Mouse (Mus musculus) CH12.LX (cell line): ENCODE measurements around the gene 2010300C02Rik.

Experiments used
- CHD2 ChIP-seq: IDR thresholded peaks from 2 replicates; pipeline ENCODE4 v1.6.1; 2011; ENCODE audit warnings: low read length, improper control_type of control experiment
- CTCF ChIP-seq, 2 experiments: IDR thresholded peaks in 1 of 2; conservative IDR thresholded peaks in 1 of 2; 2 replicates each; pipeline ENCODE4 v1.5.1; 2011 to 2012; ENCODE audit warnings: low read depth in 2 of 2, low read length in 2 of 2, improper control_type of control experiment in 1 of 2, inconsistent platforms in 1 of 2, mild to moderate bottlenecking in 1 of 2, moderate library complexity in 1 of 2
- E2F4 ChIP-seq: IDR thresholded peaks from 2 replicates; pipeline ENCODE4 v1.6.1; 2011; ENCODE audit warnings: low read depth, low read length, improper control_type of control experiment; ENCODE audit not compliant: insufficient replicate concordance
- ELF1 ChIP-seq: IDR thresholded peaks from 2 replicates; pipeline ENCODE4 v1.6.1; 2014; ENCODE audit warnings: low read depth, mild to moderate bottlenecking, inconsistent platforms, low read length, improper control_type of control experiment
- KAT2A ChIP-seq: IDR thresholded peaks from 2 replicates; pipeline ENCODE4 v1.6.1; 2012; ENCODE audit warnings: low read length, improper control_type of control experiment, inconsistent platforms; ENCODE audit not compliant: insufficient replicate concordance
- MAZ ChIP-seq: IDR thresholded peaks from 2 replicates; pipeline ENCODE4 v1.6.1; 2012; ENCODE audit warnings: low read depth, mild to moderate bottlenecking, inconsistent platforms, low read length, improper control_type of control experiment, moderate library complexity
- POLR2AphosphoS2 ChIP-seq: IDR thresholded peaks from 2 replicates; pipeline ENCODE4 v1.6.1; 2011; ENCODE audit warnings: low read depth, low read length, improper control_type of control experiment
- RAD21 ChIP-seq: IDR thresholded peaks from 2 replicates; pipeline ENCODE4 v1.6.1; 2011; ENCODE audit warnings: low read depth, mild to moderate bottlenecking, low read length, improper control_type of control experiment, moderate library complexity
- SIN3A ChIP-seq: IDR thresholded peaks from 2 replicates; pipeline ENCODE4 v1.6.1; 2012; ENCODE audit warnings: low read length, improper control_type of control experiment, inconsistent platforms
- TCF12 ChIP-seq: IDR thresholded peaks from 2 replicates; pipeline ENCODE4 v1.6.1; 2014; ENCODE audit warnings: low read depth, mild to moderate bottlenecking, inconsistent platforms, low read length, improper control_type of control experiment
- USF1 ChIP-seq: IDR thresholded peaks from 2 replicates; pipeline ENCODE4 v1.6.1; 2014; ENCODE audit warnings: low read depth, mild to moderate bottlenecking, inconsistent platforms, low read length, improper control_type of control experiment
- ZC3H11A ChIP-seq: IDR thresholded peaks from 2 replicates; pipeline ENCODE4 v1.6.1; 2012; ENCODE audit warnings: low read depth, mild to moderate bottlenecking, inconsistent platforms, low read length, improper control_type of control experiment
- ZMIZ1 ChIP-seq: IDR thresholded peaks from 2 replicates; pipeline ENCODE4 v1.6.1; 2012; ENCODE audit warnings: low read depth, mild to moderate bottlenecking, inconsistent platforms, low read length, improper control_type of control experiment
- ZNF384 ChIP-seq: IDR thresholded peaks from 2 replicates; pipeline ENCODE4 v1.6.1; 2012; ENCODE audit warnings: low read depth, low read length, improper control_type of control experiment, inconsistent platforms

GRCm38 (mm10) chr1:37565396-37565795 is 154.5 kb downstream of the 2010300C02Rik start:
- no peak for TF ChIP-seq CTCF (conservative IDR thresholded peaks at IDR 0.05 in 1 of 2, IDR thresholded peaks at IDR 0.05 in 1 of 2; ENCODE audit: low read depth in 2 of 2, low read length in 2 of 2)
- TF ChIP-seq RAD21 = no peak
- TF ChIP-seq ZC3H11A = no peak
- no peak for TF ChIP-seq KAT2A
- no peak for TF ChIP-seq USF1
- no peak for TF ChIP-seq E2F4
- TF ChIP-seq ELF1 = no peak
- no peak for TF ChIP-seq ZMIZ1
- no peak for TF ChIP-seq ZNF384
- TF ChIP-seq CHD2 = no peak
- no peak for TF ChIP-seq MAZ
- no peak for TF ChIP-seq SIN3A
- TF ChIP-seq TCF12 = no peak
- TF ChIP-seq POLR2AphosphoS2 = no peak
